Mouse (Mus musculus): ENCODE measurements around the gene Cox7b.

DNA sequence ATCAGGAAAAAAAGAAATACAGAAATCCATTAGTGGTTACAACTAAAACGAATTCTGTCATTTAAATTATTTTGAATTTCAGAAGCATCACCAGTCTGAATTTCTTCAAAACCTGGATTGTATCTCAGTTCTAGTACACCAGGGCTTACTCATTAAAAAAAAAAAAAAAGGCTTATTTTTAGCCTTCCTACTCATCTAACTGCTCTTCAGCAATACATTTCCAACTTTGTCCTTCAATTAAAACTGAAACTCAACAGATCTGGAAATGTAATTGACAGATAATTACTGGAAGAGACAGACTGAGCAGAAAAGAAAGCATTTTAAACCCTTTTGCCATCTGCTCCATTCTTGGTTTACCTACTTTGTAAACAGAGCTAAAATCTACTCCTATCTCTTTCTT, 13.9 kb upstream of the Cox7b start:
- TF ChIP-seq CTCF (IDR thresholded peaks at IDR 0.05; ENCODE audit: extremely low read depth, insufficient read length, insufficient replicate concordance, low read depth, low read length) (no peak), POLR2A (IDR thresholded peaks at IDR 0.05; ENCODE audit: low read depth, low read length) (no peak)

Data from small intestine, adult 2 months (tissue).